Mouse (Mus musculus): ENCODE results near the gene Kdm4b. TPM values are rescaled to one million over a fixed set of nuclear protein-coding genes. Genes with fewer than 3 reads are reported as not detected.

Kdm4b gene
- polyA plus RNA-seq, 1 experiment from 2014 or later, result 66.7 TPM

- no peaks in the 10 kb centered on the region for H3K27me3 ChIP-seq
- WGBS, result 74% methylated on average over 6 of the region's 6 CpGs
- no peaks in the 10 kb centered on the region for H3K9me3 ChIP-seq
- no peak overlapping the region for H3K4me2 ChIP-seq
- H3K4me3 ChIP-seq, result no peak overlapping the region
- no peak for ATAC-seq (ENCODE audit: low FRiP score)
- peak overlapping the region; percentile 72; the same call in 1 of the 2 replicates for H3K27ac ChIP-seq
- H3K36me3 ChIP-seq, result peaks cover 91% of the 10 kb centered on the region
- peak overlapping the region; percentile 43 for H3K9ac ChIP-seq
- peaks cover 50% of the 10 kb centered on the region for H3K4me1 ChIP-seq (replicated peaks)
Observed at GRCm38 (mm10) chr17:56379281-56379834, 53.5 kb downstream of the Kdm4b start.

GRCm38 (mm10) chr17:56380286-56380685, 54.4 kb downstream of the Kdm4b start:
- Histone ChIP-seq H3K4me1 (replicated peaks) (peaks cover 51% of the 10 kb centered on the region), H3K27ac (peak overlapping the region; percentile 72), H3K9me3 (no peaks in the 10 kb centered on the region), H3K9ac (peak overlapping the region; percentile 29; the same call in 1 of the 2 replicates), H3K4me3 (no peak overlapping the region), H3K4me2 (no peak overlapping the region), H3K27me3 (no peaks in the 10 kb centered on the region), H3K36me3 (peaks cover 94% of the 10 kb centered on the region)
- peak; percentile 68 for ATAC-seq (ENCODE audit: low FRiP score)
- 46% methylated on average over 6 of the region's 6 CpGs for WGBS

- peaks cover 55% of the 10 kb centered on the region for H3K4me1 ChIP-seq (replicated peaks)
- H3K27me3 ChIP-seq, result no peaks in the 10 kb centered on the region
- ATAC-seq (ENCODE audit: low FRiP score), result no peak
- no peak overlapping the region for H3K9ac ChIP-seq
- H3K27ac ChIP-seq, result peak overlapping the region; percentile 68; the same call in 1 of the 2 replicates
- H3K4me3 ChIP-seq, result no peak overlapping the region
- H3K4me2 ChIP-seq, result no peak overlapping the region
- H3K9me3 ChIP-seq, result no peaks in the 10 kb centered on the region
- 75% methylated on average over 5 of the region's 5 CpGs for WGBS
- H3K36me3 ChIP-seq, result peaks cover 94% of the 10 kb centered on the region
Observed at GRCm38 (mm10) chr17:56381183-56381582, 55.3 kb downstream of the Kdm4b start.

- Histone ChIP-seq H3K4me1 (replicated peaks) (peaks cover 55% of the 10 kb centered on the region), H3K9me3 (no peaks in the 10 kb centered on the region), H3K4me2 (no peak overlapping the region), H3K27me3 (no peaks in the 10 kb centered on the region), H3K4me3 (no peak overlapping the region), H3K36me3 (peaks cover 94% of the 10 kb centered on the region), H3K9ac (no peak overlapping the region), H3K27ac (no peak overlapping the region)
- ATAC-seq (ENCODE audit: low FRiP score), result no peak
- WGBS, result 61% methylated on average over 8 of the region's 8 CpGs
Observed at GRCm38 (mm10) chr17:56382997-56383396, 57.1 kb downstream of the Kdm4b start.

DNA sequence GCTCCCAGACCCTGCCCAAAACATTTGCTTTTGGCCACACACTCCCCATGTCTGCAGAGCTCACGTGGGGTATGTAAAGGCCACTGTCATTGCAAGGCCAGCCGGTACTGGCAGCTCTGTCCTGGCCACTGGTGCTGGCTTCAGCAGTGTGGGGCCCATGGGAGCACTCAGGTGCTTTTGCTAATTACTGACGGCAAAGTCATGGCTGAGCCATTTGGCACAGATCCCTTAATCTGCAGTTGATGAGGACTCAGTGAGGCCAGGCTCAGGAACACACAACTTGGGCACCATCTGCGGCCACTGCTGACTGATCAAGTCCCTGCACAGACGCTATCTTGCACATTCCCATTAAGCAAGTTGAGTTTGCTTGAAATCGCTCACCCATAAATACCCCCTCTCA, 59.0 kb downstream of the Kdm4b start:
- H3K27me3 ChIP-seq, result no peaks in the 10 kb centered on the region
- H3K27ac ChIP-seq, result peak overlapping the region; percentile 72
- H3K36me3 ChIP-seq, result peaks cover 94% of the 10 kb centered on the region
- no peak overlapping the region for H3K4me3 ChIP-seq
- no peaks in the 10 kb centered on the region for H3K9me3 ChIP-seq
- 54% methylated on average over 6 of the region's 6 CpGs for WGBS
- H3K9ac ChIP-seq, result no peak overlapping the region
- H3K4me2 ChIP-seq, result no peak overlapping the region
- ATAC-seq (ENCODE audit: low FRiP score), result 0 out of 2 replicates have a peak, but pooled peaks have one; percentile 12
- H3K4me1 ChIP-seq (replicated peaks), result peaks cover 43% of the 10 kb centered on the region

- Histone ChIP-seq H3K9ac (no peak overlapping the region), H3K9me3 (no peaks in the 10 kb centered on the region), H3K4me1 (replicated peaks) (peaks cover 18% of the 10 kb centered on the region), H3K4me3 (no peak overlapping the region), H3K4me2 (no peak overlapping the region), H3K27me3 (no peaks in the 10 kb centered on the region), H3K36me3 (peaks cover 95% of the 10 kb centered on the region), H3K27ac (0 out of 2 replicates have a peak overlapping the region, but pooled peaks have one; percentile 13)
- 86% methylated on average over 6 of the region's 6 CpGs for WGBS
- ATAC-seq (ENCODE audit: low FRiP score), result no peak
Observed at GRCm38 (mm10) chr17:56387612-56388011, 61.8 kb downstream of the Kdm4b start.

- Histone ChIP-seq H3K27me3 (no peaks in the 10 kb centered on the region), H3K27ac (no peak overlapping the region), H3K4me1 (replicated peaks) (no peaks in the 10 kb centered on the region), H3K9me3 (no peaks in the 10 kb centered on the region), H3K4me3 (no peak overlapping the region), H3K9ac (0 out of 2 replicates have a peak overlapping the region, but pooled peaks have one; percentile 9), H3K4me2 (no peak overlapping the region), H3K36me3 (peaks cover 100% of the 10 kb centered on the region)
- no peak for ATAC-seq (ENCODE audit: low FRiP score)
- WGBS, result 92% methylated on average over 6 of the region's 6 CpGs
Observed at GRCm38 (mm10) chr17:56393238-56393637, 67.4 kb downstream of the Kdm4b start.

- 92% methylated on average over 10 of the region's 10 CpGs for WGBS
- H3K4me1 ChIP-seq (replicated peaks), result no peaks in the 10 kb centered on the region
- H3K9me3 ChIP-seq, result no peaks in the 10 kb centered on the region
- no peak overlapping the region for H3K27ac ChIP-seq
- H3K27me3 ChIP-seq, result no peaks in the 10 kb centered on the region
- peaks cover 100% of the 10 kb centered on the region for H3K36me3 ChIP-seq
- H3K4me2 ChIP-seq, result no peak overlapping the region
- no peak overlapping the region for H3K4me3 ChIP-seq
- no peak for ATAC-seq (ENCODE audit: low FRiP score)
- H3K9ac ChIP-seq, result no peak overlapping the region
Observed at GRCm38 (mm10) chr17:56393889-56394288, 68.0 kb downstream of the Kdm4b start.

GRCm38 (mm10) chr17:56396051-56396450, 70.2 kb downstream of the Kdm4b start:
- 95% methylated on average over 6 of the region's 6 CpGs for WGBS
- H3K4me2 ChIP-seq, result no peak overlapping the region
- no peak overlapping the region for H3K27ac ChIP-seq
- no peaks in the 10 kb centered on the region for H3K4me1 ChIP-seq (replicated peaks)
- peaks cover 100% of the 10 kb centered on the region for H3K36me3 ChIP-seq
- H3K27me3 ChIP-seq, result no peaks in the 10 kb centered on the region
- H3K9me3 ChIP-seq, result no peaks in the 10 kb centered on the region
- no peak for ATAC-seq (ENCODE audit: low FRiP score)
- H3K9ac ChIP-seq, result no peak overlapping the region; the same call in 1 of the 2 replicates
- no peak overlapping the region for H3K4me3 ChIP-seq

DNA sequence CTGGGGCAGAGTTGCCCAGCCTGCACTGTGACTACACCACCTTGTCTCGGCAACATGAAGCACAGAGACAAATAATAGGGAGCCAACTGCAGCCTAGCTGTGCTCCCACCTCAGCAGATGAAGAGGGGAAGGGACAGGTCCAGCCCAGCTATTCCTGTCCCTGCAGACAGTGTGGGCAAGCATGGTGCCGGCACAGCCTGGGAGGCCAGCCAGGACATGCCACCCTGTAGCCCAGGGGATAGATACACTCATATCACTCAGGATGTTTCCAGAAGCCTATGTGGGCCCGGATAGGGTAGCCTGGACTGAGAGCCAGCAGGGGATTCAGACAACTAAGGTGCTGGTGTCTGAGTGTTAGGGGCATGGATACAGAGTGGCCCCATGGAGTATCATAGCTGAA, 74.4 kb downstream of the Kdm4b start:
- Histone ChIP-seq H3K4me1 (replicated peaks) (no peaks in the 10 kb centered on the region), H3K27ac (no peak overlapping the region), H3K36me3 (peaks cover 96% of the 10 kb centered on the region), H3K27me3 (no peaks in the 10 kb centered on the region), H3K4me3 (no peak overlapping the region), H3K4me2 (no peak overlapping the region), H3K9ac (no peak overlapping the region), H3K9me3 (no peaks in the 10 kb centered on the region)
- no peak for ATAC-seq (ENCODE audit: low FRiP score)
- 89% methylated on average over 3 of the region's 3 CpGs for WGBS

- H3K27me3 ChIP-seq, result no peaks in the 10 kb centered on the region
- H3K9me3 ChIP-seq, result no peaks in the 10 kb centered on the region
- H3K4me3 ChIP-seq, result no peak overlapping the region
- no peak overlapping the region for H3K4me2 ChIP-seq
- WGBS, result 97% methylated on average over 4 of the region's 4 CpGs
- H3K9ac ChIP-seq, result no peak overlapping the region
- H3K4me1 ChIP-seq (replicated peaks), result peaks cover 4% of the 10 kb centered on the region
- H3K27ac ChIP-seq, result peak overlapping the region; percentile 23; the same call in 1 of the 2 replicates
- no peak for ATAC-seq (ENCODE audit: low FRiP score)
- peaks cover 90% of the 10 kb centered on the region for H3K36me3 ChIP-seq
Observed at GRCm38 (mm10) chr17:56401051-56401521, 75.2 kb downstream of the Kdm4b start.

DNA sequence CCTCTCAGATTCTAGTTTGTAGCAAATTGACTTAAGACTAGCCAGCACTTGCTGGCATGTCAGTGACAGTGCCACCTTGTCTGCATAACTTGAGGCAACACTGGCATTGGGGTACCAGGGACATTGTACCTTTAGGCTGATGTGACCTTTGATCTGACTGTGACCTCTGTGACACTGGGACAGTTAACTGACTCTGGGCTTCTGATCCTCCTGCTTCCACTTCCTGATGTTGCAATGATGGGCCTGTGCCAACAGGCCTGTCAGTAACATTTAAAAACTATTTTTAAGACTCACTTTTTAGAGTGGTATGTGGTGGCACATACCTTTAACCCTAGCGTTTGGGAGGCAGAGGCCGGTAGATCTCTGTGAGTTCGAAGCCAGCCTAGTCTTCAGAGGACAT, 79.5 kb downstream of the Kdm4b start:
- Histone ChIP-seq H3K27me3 (no peaks in the 10 kb centered on the region), H3K27ac (no peak overlapping the region), H3K4me1 (replicated peaks) (peaks cover 44% of the 10 kb centered on the region), H3K36me3 (peaks cover 48% of the 10 kb centered on the region), H3K9me3 (no peaks in the 10 kb centered on the region), H3K4me3 (no peak overlapping the region), H3K4me2 (no peak overlapping the region), H3K9ac (no peak overlapping the region)
- ATAC-seq (ENCODE audit: low FRiP score), result no peak
- 93% methylated on average over 3 of the region's 3 CpGs for WGBS

All from hindbrain, embryonic 13.5 days (tissue).